Mouse (Mus musculus) retina, postnatal 7 days (tissue): ENCODE data around the gene Gucy2g.

Source experiments
- DNase-seq: peaks from one replicate; pipeline ENCODE4 v3.0.0-alpha.2; 2012; ENCODE audit warnings: low read depth, low spot score

Gucy2g gene

DNA sequence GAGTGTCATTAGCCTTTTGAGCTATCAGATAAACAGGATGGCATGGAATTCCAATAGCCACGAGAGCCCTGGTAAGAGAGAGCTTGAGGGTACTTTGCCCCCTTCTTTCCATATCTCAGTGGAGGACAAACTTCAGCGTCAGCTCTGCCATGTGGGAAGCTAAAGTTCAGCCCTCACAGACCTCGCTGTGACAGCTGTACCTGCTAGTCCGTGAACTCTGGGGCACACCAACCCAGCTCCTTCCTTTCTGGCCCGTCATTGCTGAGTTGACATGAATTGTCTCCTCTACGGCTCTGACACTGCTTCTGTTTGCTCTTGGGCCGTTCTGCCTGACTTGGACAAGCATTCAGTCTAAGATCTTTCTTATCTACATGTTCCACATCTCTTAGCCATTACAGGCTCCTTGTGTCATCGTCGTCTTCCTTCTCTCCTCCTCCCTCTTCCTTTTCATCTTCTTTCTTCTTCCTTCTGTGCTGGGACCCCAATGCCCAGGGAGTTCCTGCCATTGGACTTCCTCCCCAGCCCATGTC, 7.0 kb upstream of the Gucy2g start:
- no peak for DNase-seq

DNA sequence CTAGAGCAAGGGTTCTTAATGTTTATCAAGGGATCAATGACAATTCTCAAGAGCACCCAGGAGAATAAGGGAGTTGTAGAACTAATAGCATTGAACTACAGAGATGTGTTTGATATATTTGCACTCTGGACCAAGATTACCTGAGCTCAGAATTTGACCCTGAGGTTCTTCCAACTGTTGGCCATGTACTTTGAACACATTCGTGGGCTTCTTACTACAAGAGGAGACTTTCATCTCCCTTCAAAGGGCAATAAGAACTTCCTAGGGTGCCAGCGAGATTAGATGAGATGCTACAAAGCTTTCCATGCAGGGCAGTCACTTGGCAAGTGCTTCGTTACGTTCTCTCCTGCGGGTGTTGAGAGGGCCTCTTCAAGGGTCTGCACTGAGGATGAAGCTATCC, 6.5 kb upstream of the Gucy2g start:
- DNase-seq: no peak

DNA sequence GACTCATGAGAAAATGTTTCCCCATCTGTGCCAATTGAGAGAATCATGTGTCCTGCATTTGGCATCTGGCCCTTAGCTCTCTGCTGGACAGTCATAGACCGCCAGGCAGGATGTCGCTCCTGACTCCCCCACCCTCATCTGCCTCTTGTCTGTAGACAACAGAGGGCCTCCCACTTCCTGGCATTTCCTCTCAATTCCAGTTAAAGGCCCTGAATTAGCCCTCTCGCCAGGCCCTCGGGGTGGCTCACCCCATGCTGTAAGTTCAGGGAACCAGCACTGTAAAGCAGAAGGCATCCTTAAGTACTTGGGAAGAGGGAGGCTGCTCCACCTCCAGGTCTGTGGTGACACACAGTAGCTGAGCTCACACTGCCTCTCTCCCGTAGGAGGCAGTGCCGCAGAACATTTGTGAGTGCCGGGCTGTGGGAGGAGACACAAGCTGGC, 3.8 kb upstream of the Gucy2g start:
- no peak for DNase-seq

DNA sequence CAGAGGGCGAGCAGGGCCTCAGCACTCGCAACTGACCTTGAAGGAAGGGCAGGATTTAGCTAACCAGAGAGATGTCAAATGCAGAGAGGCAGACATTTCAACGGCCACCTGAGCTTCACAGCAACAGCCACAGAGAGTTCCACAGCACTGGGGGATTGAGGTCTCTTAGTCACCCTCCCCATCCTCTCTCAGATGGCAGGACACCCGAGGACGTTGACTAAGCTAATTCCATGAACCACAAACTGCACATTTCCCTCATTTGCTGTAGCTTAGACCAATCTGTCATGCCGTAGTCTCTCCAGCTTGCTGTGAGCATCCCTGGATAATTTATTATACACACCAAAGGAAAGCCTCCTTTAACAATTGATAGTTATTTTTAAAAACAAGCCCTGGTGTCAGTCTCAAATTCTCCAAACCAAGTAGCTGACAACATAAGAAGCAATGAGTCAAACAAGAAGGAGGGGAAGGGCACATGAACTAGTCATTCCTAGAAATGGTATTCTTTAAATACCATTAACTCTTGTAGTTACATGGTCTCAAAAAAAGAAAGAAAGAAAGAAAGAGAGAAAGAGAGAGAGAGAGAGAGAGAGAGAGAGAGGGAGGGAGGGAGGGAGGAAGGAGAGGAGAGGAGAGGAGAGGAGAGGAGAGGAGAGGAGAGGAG, 1.1 kb downstream of the Gucy2g start:
- DNase-seq: no peak

DNA sequence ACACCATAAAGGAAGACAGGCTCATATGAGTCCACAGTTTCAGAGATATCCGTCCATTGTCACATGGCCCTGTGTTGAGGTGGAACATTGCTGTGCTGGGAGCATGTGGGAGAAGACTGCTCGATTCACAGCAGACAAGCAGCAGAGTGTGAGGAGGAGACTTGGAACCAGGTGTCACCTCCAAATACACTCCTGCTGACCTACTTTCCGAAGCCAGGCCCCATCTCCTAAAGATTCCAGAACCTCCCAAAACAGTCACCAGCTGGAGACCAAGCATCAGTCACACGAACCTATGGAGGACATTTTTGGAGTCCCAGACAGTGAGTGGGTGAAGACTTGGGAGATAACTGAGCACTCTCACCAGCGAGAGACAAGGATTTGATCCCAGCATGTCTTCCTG, 4.5 kb downstream of the Gucy2g start:
- no peak for DNase-seq

DNA sequence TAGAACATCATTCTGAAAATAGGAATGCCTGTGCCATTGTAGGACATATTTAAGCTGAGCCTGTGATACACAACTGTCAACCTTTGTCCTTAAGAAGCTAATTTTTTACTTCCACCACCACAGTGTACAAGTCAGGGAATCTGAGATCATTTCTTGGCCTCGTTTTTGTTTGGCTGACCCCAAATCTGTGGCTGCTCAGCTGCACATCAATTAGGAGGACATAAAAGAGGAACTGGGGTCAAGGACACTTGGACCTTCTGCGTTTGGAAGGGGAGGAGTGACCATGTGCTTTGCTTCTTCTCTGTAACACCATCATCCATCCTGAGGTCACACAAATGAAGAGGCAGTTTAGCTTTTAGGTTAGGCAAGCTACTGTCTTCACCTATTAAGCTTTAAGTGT, 5.0 kb downstream of the Gucy2g start:
- DNase-seq: no peak

DNA sequence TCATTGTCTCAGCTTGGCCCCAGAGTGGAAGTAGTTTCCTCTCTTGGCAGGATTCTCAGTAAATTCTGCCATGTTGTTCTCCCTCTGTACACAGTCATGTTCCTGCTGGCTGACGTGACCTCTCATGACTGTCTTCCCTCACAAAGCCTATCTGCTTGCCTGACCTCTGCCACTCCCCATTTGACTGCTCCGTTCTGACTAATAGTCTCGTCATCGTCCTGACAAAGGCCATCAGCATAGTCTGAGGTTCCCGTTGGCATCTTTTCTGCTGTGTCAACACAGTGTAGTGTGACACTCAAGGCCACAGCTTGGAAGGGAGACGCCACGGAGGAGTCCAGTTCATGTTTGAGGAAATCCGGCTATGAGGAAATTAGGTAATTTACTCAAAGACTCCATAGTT, 8.9 kb downstream of the Gucy2g start:
- no peak for DNase-seq

DNA sequence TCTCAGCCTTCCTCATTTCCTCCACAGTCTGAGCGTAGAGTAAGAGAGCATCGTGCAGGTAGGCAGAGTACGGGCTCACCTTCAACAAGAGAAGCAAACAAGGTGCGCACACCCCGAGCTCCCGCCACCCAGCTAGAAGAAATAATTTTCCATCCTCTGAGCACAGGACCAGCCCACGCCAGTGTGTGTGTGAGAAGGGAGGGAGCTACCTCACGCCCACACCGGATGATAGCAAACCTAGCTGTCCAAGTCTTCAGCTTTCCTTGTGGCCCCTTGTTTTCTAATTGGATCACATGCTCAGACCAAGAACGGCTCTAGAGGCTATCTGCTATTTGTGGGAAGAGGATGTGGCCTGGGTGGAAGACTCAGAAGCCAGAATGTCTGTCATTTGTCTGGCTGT, 10.0 kb downstream of the Gucy2g start:
- DNase-seq: no peak

DNA sequence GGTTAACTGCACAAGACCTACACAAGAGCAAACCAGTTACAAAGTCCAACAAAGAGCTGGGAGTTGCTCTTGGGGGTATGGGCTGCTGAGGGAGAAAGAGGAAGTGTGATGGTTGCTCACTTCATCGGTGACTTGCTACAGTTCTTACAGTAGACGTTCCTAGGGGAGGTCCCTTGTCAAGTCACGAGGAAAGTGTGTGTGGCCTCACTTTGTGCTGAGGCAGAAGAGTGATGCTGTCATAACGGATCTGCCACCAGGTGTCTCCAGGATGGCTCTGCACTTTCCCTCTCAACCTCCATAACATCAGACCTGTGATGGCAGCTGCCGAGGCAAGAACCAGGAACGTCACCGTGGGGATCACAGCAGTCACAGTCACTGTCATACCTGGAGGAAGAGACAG, 13.9 kb downstream of the Gucy2g start:
- no peak for DNase-seq

DNA sequence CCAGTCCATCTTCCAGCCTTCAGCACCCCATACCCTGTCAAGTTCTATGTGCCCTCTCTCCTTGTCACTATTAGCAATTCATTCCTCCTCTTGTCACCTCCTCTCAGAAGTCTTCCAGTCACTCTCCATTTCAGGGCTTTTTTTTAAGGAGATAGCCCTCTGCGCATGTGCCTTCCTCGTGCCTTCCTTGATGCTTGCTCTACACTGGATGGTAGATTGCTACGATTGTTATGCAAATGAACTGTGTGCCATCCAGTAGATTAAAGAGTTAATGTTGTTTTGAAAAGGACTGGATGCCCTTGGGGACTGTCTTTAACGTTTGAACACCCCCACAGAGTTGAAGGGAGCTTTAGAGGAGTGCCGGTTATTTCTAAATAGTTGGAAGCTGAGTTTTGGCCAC, 14.4 kb downstream of the Gucy2g start:
- no peak for DNase-seq

DNA sequence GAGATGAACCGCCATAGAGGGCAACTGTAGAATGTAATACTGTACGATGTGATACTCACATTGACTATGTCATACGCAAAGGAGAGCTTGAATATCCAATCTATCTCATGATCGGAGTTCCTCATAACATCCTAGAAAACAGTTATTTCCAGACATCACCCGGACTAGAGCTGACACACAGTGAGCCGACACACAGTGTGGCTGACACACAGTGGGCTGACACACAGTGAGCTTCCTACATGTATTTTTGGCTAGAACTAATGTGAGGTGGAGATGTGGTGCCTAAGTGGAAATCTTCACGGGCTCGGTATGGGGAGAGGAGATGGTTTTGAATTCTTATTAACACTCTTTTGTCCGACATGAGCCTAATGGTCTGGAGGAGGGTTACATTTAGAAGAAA, 18.8 kb downstream of the Gucy2g start:
- no peak for DNase-seq

DNA sequence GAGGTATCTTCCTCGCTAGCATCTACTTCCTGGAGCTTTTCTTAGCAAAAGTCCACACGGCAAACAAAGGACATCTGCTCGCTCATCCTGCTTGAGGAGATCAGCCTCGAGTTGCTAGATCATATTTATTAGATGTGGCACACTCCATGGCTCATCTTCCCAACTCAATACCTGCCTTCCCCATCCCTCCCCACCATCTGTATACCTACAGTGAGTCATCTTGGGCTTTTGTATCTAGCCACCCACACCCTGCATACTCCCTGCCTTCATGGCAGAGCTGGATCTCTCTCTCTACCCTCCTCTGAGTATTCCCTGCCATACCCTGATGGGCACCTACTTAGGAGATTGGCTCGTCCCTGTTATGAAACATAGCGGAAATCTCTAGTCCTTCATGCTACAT, 19.8 kb downstream of the Gucy2g start:
- DNase-seq: no peak

DNA sequence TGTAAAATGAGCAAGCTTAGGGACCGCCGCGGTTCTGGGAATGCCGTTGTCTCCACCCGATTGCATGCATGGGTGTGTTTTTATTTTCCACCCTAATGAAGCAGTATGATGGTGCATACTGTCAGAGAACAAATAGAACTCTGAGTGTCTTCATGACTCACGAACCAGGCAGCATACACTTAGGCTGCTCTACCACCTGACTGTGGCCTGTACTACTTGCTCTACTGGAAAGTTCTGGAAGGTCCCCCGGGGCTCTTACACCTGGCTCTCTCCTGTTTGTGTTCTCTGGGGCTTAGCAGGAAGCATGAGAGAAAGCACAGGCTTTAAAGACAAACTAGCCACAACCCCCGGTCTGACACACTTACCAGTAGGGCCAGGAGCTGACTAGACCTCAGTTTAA, 21.7 kb downstream of the Gucy2g start:
- no peak for DNase-seq

DNA sequence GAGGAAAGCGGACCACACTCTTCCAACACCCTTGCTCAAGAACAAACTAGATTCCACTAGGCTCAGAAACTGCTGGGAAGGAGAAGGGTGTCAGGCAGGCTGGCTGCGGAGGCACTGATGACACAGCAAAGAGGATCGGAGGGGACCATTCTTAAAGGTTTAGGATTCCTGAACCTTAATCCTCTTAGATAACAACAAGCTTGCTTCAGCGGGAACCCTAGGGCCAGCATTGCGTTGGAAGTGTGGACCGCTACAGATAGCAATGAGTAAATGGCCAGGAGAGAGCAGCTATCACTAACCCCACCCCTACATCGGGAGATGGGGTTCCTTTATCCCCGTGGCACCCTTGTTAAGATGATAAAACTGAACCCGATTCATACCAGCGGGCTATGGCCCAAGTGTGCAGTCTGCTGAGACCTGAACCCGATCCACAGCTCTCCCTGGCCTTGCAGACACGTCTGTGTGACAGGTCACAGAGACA, 22.3 kb downstream of the Gucy2g start:
- DNase-seq: no peak

DNA sequence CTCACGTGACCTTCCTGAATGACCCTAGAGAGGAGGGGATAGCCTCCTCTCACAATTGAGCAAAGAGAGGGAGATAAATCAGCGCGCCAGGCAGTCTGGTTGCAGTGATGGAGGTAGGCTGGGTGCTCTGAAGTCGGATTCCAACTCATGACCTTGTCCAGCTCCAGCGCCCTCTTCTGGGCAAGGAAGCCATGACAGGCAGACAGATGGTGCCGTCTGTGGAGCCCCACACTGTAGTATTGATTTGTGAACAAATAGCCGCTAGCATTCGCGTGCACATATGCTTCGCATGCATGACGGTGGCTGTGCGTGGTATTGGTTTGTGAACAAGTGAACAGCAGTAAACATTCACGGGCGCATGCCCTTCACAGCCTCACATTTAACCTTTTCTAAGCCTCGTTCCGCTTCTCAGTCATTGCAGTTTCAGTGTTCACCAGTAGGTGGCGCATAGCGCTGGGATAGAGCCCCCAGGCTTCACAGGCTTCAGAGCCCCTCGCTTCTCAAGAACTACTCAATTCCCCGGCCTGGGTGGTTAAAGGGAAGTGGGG, 22.8 kb downstream of the Gucy2g start:
- DNase-seq: peak; percentile 78

DNA sequence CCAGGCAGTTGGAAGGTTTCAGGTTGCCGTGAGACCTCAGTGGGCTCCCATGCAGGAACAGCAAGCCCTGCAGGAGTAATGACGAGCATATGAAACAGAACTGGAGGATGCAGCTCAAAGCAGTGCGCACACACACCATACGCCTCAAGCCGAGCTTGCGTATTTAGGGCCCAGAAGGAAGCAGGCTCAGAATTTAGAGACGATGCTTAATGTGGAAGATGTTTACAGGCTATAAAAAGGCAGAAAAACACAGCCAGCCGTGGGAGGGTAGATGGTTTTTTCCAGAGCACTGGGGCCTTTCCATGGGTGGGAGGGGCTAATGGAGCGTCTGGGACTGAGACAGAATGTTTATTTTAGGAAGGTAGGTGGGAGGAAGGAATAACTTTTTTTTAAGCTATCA, 23.7 kb downstream of the Gucy2g start:
- no peak for DNase-seq

DNA sequence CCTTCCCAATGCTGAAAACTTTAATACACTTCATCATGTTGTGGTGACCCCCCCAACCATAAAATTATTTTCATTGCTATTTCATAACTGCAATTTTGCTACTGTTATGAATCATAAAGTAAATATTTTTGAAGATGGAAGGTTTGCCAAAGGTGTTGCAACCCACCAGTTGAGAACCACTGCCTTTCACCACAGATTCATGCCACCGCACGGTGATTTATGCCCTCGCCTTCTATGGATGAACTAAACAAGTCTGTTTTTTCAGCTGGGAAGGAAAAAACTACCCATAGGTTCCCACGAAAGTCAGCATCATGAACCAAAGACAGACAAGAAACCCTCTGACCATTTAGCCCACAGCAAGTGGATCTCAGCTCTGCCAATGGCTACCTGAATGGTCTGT, 24.2 kb downstream of the Gucy2g start:
- DNase-seq: no peak

DNA sequence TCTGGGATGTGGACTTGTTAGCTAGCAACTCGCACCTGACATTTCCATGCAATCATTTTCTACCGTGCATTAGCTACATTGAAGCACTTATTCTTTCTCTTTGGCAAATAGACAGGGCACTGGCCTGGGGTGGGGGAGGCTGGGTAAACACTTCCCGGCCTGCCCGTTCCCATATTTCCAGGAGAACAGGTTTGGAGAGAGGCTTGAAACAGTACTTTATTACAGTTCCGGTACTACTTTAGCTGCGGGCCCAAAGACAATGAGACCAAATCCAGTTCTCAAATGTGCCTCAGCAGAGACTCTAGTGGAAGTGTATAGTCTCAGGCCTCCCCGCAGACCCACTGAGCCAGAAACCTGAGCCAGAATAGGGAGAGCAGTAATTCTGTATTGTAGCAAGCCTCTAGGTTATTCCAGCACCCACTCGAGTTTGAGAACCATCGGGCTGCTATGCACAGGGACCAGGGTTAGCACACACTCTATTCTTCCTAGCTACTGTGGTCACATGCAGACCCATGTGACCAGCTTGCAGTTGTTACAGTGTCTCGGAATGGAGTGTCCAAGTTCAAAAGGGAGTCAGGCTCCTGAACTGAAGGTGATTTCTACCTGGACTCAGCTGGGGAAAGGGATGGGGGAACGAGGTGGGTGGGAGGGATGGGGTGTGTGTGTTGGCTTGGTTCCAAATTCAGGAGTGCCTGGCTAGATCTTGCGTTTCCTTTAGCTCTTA, 27.3 kb downstream of the Gucy2g start:
- DNase-seq: no peak

DNA sequence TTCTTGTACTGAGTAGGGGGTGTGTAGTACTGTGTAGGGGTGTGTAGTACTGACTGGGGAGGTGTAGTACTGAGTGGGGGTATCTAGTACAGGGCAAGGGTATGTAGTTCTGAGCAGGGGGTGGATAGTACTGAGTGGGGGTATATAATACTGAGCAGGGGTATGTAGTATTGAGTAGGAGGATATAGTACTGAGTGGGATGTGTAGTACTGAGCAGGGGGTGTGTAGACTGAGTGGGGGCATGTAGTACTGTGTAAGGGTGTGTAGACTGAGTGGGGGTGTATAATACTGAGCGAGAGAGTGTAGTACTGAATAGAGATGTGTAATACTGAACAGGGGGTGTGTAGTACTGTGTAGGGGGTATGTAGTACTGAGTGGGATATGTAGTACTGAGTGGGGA, 29.3 kb downstream of the Gucy2g start:
- no peak for DNase-seq

DNA sequence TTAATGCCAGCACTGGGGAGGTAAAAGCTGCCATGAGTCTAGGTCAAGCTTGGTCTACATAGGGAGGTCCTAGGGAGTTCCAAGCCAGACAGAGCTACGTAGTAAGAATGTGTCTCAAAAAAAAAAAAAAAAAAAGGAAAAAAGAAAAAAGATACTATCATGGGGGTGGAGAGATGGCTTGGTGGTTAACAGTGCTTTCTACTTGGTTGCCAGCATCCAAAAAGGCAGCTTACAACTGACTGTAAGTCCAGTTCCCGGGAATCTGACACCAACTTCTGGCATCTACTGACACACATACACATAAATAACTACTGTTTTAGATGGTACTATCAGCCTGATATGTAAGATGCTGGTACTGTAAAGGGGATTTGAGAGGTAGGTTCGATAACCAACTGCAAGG, 32.0 kb downstream of the Gucy2g start:
- no peak for DNase-seq

DNA sequence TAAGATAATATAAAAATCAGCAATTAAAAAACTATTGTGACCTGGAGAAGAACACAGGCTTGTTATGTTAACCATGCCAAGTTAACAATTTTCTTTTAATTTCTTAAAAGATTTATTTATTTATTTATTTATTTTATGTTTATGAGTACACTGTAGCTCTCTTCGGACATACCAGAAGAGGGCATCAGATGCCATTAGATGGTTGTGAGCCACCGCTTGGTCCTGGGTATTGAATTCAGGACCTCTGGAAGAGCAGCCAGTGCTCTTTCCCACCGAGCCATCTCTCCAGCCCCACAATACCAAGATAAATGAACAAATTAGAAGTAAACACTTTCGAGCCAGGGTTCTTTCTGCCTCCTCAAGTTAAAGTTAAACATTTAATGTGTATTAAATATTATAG, 32.4 kb downstream of the Gucy2g start:
- no peak for DNase-seq

DNA sequence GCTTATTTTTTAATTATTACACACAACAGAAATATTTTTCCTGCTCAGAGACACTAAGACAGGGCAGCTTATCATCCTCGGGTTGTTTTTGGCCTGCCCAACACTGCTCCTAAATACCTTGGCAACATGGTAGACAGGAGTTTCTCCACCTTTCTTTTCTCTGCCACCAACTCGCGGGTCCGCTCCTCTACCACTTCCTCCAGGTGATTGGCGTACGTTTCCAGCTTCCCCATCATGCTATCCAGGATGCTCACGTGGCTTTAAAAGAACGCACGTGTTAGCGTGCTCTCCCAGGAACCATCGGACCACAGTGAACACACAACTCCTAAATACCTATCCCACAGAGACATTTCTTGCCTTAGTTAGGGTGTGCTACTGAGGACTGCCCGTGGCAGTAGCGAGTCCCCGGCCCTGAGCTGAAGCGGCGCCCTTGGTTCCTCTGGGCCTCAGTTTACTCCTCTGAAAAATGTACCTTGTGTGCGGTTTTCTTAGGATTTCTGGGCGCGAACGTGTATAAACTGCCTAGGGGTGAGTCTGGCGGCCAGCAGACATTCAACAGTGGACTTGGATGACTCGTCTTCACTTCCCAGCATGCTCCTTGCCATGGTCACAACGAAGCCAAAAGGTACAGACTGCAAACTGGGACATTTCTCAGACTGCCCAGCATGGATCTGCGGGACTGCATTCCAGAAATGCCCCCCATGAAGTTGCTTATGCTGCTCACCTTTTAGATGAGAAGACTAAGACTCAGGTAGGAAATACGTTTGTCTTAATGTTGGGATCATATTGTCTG, 33.1 kb downstream of the Gucy2g start:
- DNase-seq: no peak
